Mouse (Mus musculus) bone marrow, adult 2 months (tissue): ENCODE results near the gene Mknk2. TPM values are rescaled to one million over a fixed set of nuclear protein-coding genes. Genes with fewer than 3 reads are reported as not detected.
"Not testable (repeated sequence)": the region's sequence is repeated elsewhere in the genome, so short reads cannot be mapped to it uniquely, and the experiment has no call there.

Experiments used
- H3K27ac ChIP-seq: fragments of 200-500 bp; 2 replicates; pipeline ENCODE4 v1.5.1; 2012; ENCODE audit warnings: low read depth, mild to moderate bottlenecking, control low read depth, inconsistent platforms, low read length; ENCODE audit not compliant: control insufficient read depth, poor library complexity, insufficient read depth
- H3K4me1 ChIP-seq: fragments of 200-500 bp; 2 replicates; pipeline ENCODE4 v1.6.1; 2011; ENCODE audit warnings: low read length; ENCODE audit not compliant: control insufficient read depth, insufficient read depth
- H3K4me3 ChIP-seq: fragments of 200-500 bp; replicated peaks from 2 replicates; pipeline ENCODE3; 2011; ENCODE audit warnings: mild to moderate bottlenecking, low read depth, low read length, control low read depth; ENCODE audit not compliant: control insufficient read depth
- CTCF ChIP-seq: fragments of 200-500 bp; IDR thresholded peaks from 2 replicates; pipeline ENCODE4 v1.5.1; 2011; ENCODE audit warnings: low read length, control low read depth; ENCODE audit not compliant: control insufficient read depth, insufficient read depth
- POLR2A ChIP-seq: fragments of 200-500 bp; IDR thresholded peaks from 2 replicates; pipeline ENCODE4 v1.6.1; 2011; ENCODE audit warnings: low read depth, mild to moderate bottlenecking, control low read depth, low read length, borderline replicate concordance; ENCODE audit not compliant: control insufficient read depth
- WGBS: fragments of 180-500 bp; shearing (Covaris S2); methylation state at CpG from one replicate; pipeline ENCODE4 v1.1.7; 2018; 5-methylcytosine and 5-hydroxymethylcytosine counted together
- polyA plus RNA-seq: library from polyadenylated mRNA; stranded (reverse); fragments of >200 nt; gene quantifications from 2 replicates; pipeline ENCODE4 v1.2.4, GENCODE M21; 2011; ENCODE audit warnings: low replicate concordance; ENCODE audit not compliant: missing spikeins, insufficient read depth, insufficient read length

Gene Mknk2
- polyA plus RNA-seq, 1 experiment: 89.6 TPM

DNA sequence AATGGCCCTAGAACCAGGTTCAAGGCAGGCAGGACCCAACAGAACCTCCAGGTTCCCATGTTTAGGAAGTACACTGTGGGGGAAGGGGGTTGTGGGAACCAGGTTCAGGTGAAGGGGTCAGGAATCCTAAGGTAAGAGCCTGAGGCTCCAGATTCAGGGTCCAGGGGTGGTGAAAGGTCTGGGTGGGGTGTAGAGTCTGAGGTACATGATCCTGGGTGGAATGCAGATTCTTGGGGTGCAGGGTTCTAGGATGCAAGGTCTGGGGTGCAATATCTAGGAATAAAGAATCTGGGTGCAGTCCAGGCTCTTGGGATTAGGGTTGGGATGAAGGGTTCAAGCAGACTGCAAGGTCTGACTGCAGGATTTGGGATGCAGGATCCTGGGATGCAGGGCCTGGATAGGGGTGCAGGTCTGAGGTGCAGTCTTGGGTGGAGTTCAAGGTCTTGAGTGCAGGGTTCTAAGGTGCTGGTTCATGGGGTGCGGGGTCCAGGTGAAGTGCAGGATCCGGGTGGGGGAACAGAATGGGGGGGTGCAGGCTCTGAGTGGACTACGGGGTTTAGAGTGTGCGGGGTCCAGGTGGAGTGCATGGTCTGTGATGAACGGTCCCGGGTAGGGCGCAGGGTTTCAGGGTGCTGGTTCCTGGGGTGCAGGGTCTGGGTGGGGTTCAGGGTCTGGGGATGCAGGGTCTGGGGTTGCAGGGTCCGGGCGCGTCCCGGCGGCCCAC, 22.3 kb downstream of the Mknk2 start:
- TF ChIP-seq CTCF: no peak
- no peak for TF ChIP-seq POLR2A
- under 1% methylated on average over 12 of the region's 12 CpGs for WGBS
- Histone ChIP-seq H3K4me3 (peak overlapping the region; percentile 94), H3K4me1 (peaks cover 6% of the 10 kb centered on the region), H3K27ac (peak overlapping the region; percentile 36)

DNA sequence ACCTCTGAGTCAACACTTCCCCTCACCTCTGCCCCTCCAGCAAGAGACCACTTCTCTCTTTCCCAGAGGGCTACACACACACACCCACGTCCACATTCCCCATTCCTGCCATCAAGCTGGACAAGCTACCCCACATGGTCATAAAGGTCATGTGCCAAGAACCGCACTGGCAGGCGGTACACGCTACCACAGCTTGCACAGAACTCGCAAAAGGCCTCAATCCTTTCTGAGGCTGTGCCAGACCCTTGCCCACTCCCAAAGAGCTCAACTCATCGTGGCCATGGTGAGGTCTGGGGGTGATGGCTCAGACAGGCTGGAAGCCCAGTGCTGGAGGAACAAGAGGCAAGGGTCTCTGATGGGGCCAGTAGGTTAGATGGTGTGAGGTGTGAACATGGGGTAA, 23.0 kb downstream of the Mknk2 start:
- 75% methylated on average over 6 of the region's 6 CpGs for WGBS
- peaks cover 6% of the 10 kb centered on the region for H3K4me1 ChIP-seq
- H3K4me3 ChIP-seq: no peak overlapping the region
- TF ChIP-seq CTCF (no peak), POLR2A (no peak)
- no peak overlapping the region for H3K27ac ChIP-seq

DNA sequence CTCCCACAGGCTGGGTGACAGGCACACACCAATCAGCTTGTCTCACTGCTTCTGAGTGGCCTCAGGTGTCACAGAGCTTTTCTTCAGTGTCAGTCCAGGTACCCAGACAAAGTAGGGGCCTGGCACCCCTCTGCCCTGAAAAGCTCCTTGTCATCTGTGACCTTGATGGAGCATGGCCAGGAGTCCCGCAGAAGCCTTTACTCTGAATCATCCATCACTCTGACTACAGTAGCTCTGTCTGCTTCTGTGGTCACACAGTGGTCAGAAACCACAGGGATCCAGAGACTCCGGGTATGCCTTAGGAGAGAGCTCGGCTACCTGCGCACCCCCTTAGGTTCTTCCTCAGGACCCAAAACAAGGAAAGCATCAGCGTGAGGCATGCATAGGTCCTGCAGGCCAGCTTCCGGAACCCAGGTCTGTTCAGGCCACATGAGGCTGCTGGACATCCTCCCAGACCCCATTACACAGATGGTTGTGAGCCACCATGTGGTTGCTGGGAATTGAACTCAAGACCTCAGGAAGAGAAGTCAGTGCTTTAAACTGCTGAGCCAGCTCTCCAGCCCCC, 24.7 kb downstream of the Mknk2 start:
- no peak for TF ChIP-seq POLR2A
- TF ChIP-seq CTCF: no peak
- H3K27ac ChIP-seq: no peak overlapping the region
- H3K4me3 ChIP-seq: no peak overlapping the region
- 71% methylated on average over 6 of the region's 6 CpGs for WGBS
- H3K4me1 ChIP-seq: peaks cover 4% of the 10 kb centered on the region

DNA sequence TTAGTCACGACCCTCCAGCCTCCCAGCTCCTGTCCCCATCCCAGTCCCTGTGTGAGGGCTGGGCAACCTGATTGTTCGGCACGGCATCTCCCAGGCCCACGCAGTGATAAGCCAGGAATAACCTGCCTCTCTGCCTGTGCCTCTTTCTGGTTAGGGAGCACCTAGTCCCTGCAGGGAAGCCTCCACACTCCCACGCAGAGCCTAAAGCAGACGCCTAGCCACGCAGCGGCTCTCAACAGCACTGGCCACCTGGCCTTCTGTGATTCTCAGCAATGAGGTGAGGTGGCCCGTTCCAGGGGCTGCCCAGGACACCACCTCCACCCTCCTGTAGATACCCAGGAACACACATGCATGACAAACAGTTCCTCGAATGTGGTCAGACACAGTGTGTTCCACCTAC, 27.5 kb downstream of the Mknk2 start:
- no peak overlapping the region for H3K27ac ChIP-seq
- no peaks in the 10 kb centered on the region; the same call in 1 of the 2 replicates for H3K4me1 ChIP-seq
- WGBS: 88% methylated on average over 10 of the region's 10 CpGs
- no peak for TF ChIP-seq POLR2A
- no peak for TF ChIP-seq CTCF
- H3K4me3 ChIP-seq: no peak overlapping the region

DNA sequence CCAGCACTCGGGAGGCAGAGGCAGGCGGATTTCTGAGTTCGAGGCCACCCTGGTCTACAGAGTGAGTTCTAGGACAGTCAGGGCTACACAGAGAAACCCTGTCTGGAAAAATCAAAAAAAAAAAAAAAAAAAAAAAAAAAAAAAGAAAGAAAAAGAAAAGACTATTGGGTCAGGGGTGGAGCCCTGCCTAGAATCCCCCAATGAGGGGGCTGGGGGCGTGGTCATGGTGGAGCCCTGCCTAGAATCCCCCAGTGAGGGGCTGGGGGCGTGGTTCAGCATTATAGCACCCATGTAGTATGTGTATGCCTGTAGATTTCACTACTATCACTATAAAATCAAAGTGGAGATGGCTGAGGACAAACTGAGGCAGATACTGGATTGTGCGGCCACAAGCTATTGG, 28.0 kb downstream of the Mknk2 start:
- H3K27ac ChIP-seq, H3K4me1 ChIP-seq, H3K4me3 ChIP-seq: not testable (repeated sequence)
- WGBS: 84% methylated on average over 6 of the region's 6 CpGs

DNA sequence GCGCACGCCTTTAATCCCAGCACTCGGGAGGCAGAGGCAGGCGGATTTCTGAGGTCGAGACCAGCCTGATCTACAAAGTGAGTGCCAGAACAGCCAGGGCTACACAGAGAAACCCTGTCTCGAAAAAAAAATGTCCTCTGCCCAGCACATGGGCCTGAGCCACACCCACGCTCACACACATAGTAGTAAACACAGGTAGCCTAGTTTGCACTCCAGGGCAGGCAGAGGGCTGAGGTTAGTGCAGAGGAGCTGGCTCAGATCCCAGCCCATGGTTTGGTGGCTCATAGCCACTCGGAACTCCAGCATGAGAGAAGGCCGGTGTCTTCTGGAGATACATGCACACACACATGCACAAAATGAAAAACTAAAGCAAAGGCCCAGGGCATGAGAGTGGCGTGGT, 31.0 kb downstream of the Mknk2 start:
- Histone ChIP-seq H3K4me1 (no peaks in the 10 kb centered on the region; the same call in 1 of the 2 replicates), H3K27ac (no peak overlapping the region), H3K4me3 (no peak overlapping the region)
- TF ChIP-seq CTCF (no peak), POLR2A (no peak)
- WGBS: 85% methylated on average over 10 of the region's 10 CpGs

DNA sequence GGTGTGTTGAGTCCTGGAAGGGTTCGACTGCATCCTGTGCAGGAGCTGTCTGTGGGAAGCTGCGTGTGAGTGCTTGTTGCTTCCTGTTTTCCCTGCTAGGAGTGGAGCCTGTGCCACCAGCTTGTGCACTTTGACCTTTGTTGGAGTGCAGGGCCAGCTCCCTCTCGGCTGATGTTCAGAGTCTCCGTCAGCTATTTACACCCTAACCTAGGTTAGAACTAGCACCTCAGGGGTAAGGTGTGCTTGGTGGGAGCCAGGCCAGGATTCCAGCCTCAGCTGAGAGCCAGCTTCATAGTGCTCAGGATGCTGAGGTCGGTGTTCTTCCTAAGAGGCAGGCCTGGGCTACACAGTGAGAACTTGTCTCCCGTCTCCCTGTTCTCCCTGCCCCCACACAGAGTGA, 42.6 kb downstream of the Mknk2 start:
- Histone ChIP-seq H3K4me1 (no peaks in the 10 kb centered on the region), H3K4me3 (no peak overlapping the region), H3K27ac (no peak overlapping the region)
- TF ChIP-seq CTCF (no peak), POLR2A (no peak)
- WGBS: 80% methylated on average over 6 of the region's 6 CpGs

DNA sequence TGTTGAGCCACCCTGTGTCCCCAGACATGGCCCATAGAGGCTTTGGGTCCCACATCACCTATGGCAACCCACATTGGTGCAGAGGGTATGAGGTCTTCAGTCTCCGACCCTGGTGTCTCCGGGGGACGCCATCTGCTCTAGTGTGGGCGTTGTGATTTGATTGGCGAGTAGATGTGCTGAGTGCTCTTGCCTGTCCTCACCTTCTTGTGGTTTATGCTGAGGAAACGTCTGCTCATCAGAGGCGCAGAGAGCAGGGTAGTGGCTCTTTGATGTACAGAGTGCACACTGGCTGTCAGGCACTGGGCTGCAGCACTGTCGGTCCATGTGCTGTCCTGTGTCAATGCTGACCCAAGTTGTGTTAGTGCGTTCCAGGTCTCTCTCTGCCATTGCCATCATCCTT, 49.0 kb downstream of the Mknk2 start:
- peaks cover 10% of the 10 kb centered on the region for H3K4me1 ChIP-seq
- WGBS: 65% methylated on average over 9 of the region's 9 CpGs
- H3K4me3 ChIP-seq: no peak overlapping the region
- no peak overlapping the region for H3K27ac ChIP-seq
- no peak for TF ChIP-seq POLR2A
- no peak for TF ChIP-seq CTCF

DNA sequence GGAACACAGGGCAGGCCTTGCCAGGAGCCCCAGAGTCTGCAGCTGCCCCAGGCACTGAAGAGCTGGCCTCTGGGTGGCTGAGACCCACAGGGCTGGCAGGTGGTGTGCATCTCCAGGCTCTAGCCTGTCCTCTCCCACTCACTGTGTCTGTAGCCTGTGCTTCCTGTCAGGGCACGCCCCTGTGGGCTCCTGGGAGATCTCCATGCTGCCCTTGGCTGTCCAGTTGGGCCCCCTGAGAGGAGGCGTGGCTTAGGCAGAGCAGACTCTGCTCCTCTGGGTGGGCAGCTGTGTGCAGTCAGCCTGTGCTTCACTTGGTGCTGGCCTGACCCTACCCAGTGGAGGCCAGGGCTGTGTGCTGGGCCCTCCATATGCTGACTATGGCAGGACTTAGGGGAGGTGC, 50.2 kb downstream of the Mknk2 start:
- 38% methylated on average over 2 of the region's 2 CpGs for WGBS
- Histone ChIP-seq H3K4me1 (peaks cover 10% of the 10 kb centered on the region), H3K27ac (no peak overlapping the region; the same call in 1 of the 2 replicates), H3K4me3 (no peak overlapping the region)
- TF ChIP-seq CTCF (no peak), POLR2A (no peak)
